Mouse (Mus musculus): ENCODE data around the gene Slc25a14. TPM values are rescaled to one million over a fixed set of nuclear protein-coding genes. Genes with fewer than 3 reads are reported as not detected.

The Slc25a14 gene
- polyA plus RNA-seq, 1 experiment from 2014 or later: 45.5 TPM

- Histone ChIP-seq H3K27ac (ENCODE audit: low read depth, low read length) (no peak overlapping the region), H3K9me3 (ENCODE audit: control insufficient read depth, low read length) (no peaks in the 10 kb centered on the region), H3K9ac (ENCODE audit: low read depth, low read length) (no peak overlapping the region), H3K27me3 (replicated peaks; ENCODE audit: control insufficient read depth, insufficient read depth, low read length) (no peaks in the 10 kb centered on the region), H3K4me1 (ENCODE audit: control insufficient read depth, insufficient read depth, low read depth, low read length) (no peaks in the 10 kb centered on the region), H3K4me2 (ENCODE audit: low read length) (no peak overlapping the region), H3K36me3 (ENCODE audit: control insufficient read depth, insufficient read depth, low read length) (no peaks in the 10 kb centered on the region), H3K4me3 (ENCODE audit: low read length) (no peak overlapping the region)
- ATAC-seq: no peak
- WGBS: 84% methylated on average over 10 of the region's 10 CpGs
Observed at GRCm38 (mm10) chrX:48709701-48710100, 86.5 kb downstream of the Slc25a14 start.

Small RNA genes within 50 kb of the gene (microRNA-seq; reads per million reads assigned to microRNA genes)
- not detected for gene Gm27828

Other genes starting within 250 kb of the Slc25a14 start
- gene Elf4, start 160.3 kb upstream of the Slc25a14 start, polyA plus RNA-seq (2015; fragmentation: Nextera tagmentation; extraction: Ambion mirVana): 0.35 and 0.82 TPM in 2 replicates
- gene Aifm1, start 109.8 kb upstream of the Slc25a14 start, polyA plus RNA-seq (2015; fragmentation: Nextera tagmentation; extraction: Ambion mirVana): 42.1 and 45.1 TPM in 2 replicates
- gene Rab33a, start 104.1 kb upstream of the Slc25a14 start, polyA plus RNA-seq (2015; fragmentation: Nextera tagmentation; extraction: Ambion mirVana): 88.5 and 98.7 TPM in 2 replicates
- 6.6 and 7.2 TPM in 2 replicates for gene Zfp280c, start 28.9 kb upstream of the Slc25a14 start, polyA plus RNA-seq (2015; fragmentation: Nextera tagmentation; extraction: Ambion mirVana)
- not detected in 2 replicates for gene Gpr119, start 51.1 kb downstream of the Slc25a14 start, polyA plus RNA-seq (2015; fragmentation: Nextera tagmentation; extraction: Ambion mirVana)
- gene Rbmx2, start 71.6 kb downstream of the Slc25a14 start, polyA plus RNA-seq (2015; fragmentation: Nextera tagmentation; extraction: Ambion mirVana): 16.9 and 17.2 TPM in 2 replicates